Mouse (Mus musculus) skeletal muscle tissue, adult 2 months (tissue): ENCODE measurements around the gene Trim47.

Experiments
- DNase-seq: peaks from one replicate; pipeline ENCODE4 v3.0.0-alpha.2; 2012; ENCODE audit warnings: low read depth, low spot score

Trim47 gene

DNA sequence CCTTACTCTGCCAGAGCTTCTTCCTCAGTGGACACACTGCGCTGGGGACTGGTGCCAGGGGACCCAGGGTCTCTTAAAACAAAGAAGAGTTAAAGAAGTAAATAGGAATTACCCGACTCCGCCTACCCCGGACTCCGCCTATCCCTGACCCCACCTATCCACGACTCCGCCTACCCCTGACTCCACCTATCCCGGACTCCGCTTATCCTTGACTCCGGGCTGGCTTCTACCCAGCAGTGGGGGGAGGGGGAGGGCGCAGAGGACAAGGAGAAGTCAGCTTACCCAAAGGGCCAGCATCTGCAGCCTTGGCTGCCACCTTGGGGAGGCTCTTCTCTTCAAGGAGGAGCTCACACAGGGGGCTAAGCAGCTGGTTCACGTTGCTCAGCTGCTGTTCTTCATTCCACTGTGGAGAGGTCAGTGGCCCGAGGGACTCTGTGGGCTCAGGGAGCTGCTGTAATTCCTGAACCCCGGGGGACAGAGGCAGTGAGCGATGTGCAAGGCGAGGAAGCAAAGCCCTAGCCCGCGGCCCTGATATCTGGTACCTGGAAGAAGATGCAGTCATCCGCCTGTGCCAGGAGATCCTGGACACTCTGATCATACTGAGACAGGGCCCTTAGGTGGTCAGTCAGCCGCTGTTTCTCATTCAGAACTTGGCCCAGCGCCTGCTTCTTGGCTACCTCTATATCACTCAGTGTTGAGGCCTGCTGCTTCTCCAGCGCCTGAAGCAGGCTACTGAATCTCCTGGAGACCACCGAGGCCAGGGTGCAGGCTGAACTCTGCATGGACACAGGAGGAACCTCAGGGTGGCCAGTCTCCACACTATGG lies at the start of gene Trim47:
Gene Trim47 (minus strand): TSS at position 55 of the 825 bp plus-strand sequence.
- peak; percentile 68 for DNase-seq

DNA sequence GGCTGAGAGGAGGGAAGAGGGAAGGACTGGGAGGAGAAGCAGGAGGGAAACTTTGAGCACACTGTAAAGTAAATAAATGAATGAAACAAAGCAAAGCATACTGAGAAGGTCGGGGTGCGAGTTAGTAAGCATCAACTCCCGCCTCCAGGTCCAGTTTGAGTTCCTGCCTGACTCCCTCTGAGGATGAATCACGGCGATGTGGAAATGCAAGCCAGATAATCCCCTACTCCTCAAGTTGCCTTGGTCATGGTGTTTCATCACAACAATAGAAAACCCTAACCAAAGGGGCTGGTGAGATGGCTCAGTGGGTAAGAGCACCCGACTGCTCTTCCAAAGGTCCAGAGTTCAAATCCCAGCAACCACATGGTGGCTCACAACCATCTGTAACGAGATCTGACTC lies 49.0 kb upstream of the Trim47 start:
- no peak for DNase-seq

DNA sequence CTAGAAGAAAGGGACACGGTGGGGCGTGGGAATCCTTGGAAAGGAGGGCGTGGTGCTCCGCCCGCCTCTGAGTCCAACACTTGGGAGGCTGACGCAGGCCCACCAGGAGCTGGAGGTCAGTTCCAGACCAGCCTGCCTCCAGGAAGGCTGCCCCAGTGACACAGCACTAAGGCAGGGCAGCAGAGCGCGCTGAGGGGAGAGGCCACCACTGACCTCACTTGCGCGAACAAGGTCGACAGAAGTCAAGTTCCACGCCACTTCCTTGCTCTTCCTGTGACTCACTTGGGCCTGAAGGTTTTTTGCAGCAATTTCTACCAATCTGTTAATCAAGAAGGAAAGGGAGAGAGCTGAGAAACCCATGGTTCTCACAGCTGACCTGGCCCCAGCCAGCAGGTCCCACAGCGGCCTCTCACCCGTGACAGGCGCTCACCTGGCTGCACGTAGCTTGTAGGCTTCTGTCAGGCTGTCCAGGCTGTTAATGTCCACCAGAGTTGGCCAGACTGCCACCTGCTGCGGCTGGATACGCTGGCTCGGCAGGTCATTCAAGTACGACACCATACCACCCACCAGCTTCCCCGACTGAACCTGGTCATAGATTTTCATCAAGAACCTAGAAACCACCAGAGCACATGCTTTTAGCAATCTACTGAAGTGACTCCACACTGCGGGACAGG lies 47.9 kb upstream of the Trim47 start:
- no peak for DNase-seq

DNA sequence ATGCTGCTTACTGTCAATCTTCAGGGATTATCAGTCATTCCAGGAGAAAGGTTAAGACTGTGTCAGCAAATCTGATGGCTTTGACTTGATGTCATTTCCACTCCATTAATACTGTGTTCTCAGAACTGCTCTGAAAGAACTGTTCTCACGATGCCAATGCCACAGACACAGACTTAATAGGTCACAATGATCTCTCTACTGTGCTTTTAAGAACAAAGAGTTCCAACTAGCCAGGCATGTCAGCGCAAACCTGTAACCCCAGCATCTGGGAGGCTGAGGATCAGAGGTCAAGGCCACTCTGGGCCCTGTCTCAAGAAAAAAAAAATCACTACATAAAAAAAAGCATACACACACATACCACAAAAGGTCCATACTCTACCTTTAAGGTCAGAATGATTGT lies 44.9 kb upstream of the Trim47 start:
- DNase-seq: no peak

DNA sequence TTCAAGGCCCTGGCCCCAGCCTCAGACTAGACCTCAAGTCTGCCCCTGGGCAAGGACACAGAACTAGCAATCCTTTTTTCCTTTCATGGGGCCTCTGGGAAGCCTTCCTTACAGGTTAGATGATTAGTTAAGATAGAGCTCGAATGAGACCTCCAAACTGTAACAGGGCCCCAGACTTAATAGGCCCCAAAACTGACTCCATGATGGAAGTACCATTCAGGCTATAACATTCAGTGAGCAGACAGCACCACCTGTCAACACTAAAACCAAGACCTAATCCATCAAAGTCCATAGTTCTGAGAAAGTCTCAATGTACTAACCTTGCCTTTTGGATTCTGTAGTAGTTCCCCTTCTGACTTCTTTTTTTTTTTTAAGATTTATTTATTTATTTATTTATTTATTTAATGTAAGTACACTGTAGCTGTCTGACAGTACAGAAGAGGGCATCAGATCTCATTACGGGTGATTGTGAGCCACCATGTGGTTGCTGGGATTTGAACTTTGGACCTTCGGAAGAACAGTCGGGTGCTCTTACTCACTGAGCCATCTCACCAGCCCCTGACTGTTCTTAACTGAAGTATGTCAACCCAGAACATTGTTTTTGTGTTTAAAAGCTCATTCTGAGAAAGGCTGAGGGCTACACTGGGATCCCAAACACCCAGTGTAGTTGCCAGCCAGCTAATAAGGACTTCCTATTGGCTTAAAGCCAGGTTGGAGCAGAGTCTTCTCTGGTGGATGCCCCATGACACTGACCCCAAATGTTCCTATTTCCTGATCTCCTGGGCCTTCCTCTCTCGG lies 43.2 kb upstream of the Trim47 start:
- DNase-seq: no peak

DNA sequence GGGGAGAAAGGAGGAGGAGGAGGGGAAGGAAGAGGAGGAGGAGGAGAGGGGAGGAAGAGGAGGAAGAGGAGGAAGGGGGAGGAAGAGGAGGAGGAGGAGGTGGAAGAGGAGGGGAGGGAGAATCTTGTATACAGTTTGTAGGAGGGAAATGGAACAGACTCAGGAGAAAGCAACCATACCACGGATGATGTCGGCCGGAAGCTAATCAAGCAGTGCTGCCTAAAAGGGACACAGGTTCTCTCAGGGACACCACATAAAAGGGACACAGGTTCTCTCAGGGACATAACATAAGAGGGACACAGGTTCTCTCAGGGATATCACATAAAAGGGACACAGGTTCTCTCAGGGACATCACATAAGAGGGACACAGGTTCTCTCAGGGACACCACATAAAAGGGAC lies 42.2 kb upstream of the Trim47 start:
- no peak for DNase-seq

DNA sequence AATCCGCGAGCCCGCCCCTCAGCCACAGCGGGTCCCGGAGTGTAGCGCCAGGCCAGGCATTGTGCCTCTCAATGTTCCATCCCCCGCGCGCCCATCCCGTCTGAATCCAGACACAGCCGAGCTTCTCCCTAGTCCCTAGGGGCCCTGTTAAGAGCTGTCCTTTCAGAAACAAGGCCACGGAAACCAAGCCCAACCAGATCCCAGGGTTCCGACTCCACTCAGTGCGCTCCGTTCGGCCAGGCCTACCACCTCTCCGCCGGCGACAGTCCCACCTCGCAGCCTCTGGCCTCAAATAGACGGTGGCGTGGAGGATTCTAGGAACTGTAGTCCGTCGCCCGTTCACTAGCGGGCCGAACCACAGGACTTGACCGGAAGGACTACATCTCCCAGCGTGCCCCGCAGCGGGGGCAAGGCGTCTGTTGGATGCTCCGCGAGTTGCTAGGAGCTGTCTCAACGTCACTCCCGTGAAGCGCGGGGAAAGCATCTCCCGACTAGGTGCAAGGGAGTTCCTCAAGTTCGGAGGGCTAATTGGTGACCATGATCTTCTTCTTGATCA lies 41.0 kb upstream of the Trim47 start, which contains the start of gene Fbf1:
Gene Fbf1 (minus strand): TSS at position 283 of the 556 bp plus-strand sequence.
- DNase-seq: peak; percentile 90

DNA sequence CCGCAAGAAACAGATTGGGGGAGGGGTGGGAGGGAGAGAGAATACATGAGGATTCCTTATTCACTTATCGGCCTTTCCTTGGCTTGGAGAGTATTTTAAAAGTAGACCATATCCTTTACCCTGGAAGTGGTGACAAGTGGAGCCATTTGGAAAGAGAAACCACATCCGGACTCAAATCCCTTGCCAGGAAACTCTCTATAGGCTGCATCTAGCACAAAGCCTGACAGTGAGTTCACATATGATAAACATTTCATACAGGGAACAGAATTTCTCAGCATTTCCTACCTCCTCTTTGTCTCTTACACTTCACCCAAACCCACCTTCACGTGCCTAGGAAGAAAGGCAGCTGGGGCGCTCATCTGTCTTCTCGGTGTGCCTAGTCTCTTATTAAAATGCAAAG lies 40.2 kb upstream of the Trim47 start:
- DNase-seq: no peak

DNA sequence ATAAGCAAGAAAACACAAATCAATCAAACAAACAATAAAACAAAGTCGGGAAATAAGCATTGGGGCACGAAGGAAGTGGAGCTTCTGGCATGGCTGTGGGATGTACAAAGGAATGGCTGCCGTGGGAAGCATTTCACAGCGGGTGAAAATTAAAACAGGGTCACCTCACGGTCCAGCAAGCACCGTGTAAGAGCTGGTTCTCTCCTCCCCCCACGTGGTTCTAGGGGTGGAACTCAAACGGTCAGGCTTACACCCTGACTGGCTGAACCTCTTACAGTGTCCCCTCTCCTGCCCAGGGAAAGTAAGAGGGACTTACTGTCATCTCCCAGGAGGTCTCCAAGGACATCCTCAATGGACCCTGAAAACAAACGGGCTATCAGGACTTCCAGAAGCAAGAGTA lies 36.0 kb upstream of the Trim47 start:
- DNase-seq: no peak

DNA sequence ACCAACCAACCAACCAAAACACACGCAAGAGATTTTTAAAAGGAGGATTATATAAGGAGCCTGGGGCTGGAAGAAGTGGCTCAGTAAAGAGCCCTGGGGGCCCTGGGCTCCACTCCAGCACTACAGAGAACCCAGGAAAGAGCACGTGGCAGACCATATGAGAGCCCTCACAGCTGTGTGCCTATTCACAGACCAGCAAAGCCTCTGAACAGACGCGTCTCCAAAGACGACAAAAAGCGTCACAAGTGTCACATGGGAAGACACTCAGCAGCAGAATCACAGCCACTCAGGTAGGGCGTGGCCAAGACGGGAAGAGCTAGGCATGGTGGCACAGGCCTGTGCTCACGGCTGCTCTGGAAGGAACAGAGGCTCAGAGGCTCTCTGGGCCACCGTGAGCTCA lies 35.1 kb upstream of the Trim47 start:
- DNase-seq: no peak

DNA sequence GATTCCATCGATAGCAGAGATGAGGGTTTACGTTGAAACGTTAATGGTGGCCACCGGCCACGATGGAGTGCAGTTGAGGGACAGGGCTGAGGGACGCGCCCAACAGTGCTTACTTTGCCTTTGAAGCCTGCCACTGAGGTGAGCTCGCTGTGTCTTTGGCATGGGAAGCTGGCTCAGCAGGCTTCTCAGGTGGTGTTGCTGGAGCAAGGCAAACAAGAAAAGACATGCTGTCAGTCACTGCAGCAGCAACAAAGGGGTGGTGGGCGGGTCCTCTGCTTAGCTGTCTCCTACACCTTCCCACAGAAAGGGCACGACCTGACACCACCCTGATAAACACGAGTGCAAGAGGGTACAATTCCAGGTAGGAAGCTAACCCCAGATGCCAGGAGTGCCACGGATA lies 34.3 kb upstream of the Trim47 start:
- no peak for DNase-seq

DNA sequence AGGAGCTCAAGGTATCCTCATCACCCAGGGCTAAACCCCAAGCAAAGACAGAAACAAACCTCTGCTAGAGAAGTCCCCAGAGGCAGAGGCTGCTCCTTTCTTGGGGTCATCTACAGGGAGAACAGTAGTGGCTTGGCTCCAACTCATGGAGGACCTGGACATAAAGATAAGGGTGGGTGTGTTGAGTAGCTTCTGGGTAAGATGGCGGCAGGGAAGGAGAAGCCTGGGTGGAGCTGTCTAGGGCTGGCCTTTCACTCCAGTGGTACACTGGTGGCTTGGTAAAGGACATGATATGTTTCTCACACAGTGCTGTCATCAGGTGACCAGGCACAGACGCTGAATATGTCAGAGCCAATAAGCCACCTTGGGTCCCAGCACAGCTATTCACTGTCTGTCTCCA lies 23.9 kb upstream of the Trim47 start:
- DNase-seq: no peak

DNA sequence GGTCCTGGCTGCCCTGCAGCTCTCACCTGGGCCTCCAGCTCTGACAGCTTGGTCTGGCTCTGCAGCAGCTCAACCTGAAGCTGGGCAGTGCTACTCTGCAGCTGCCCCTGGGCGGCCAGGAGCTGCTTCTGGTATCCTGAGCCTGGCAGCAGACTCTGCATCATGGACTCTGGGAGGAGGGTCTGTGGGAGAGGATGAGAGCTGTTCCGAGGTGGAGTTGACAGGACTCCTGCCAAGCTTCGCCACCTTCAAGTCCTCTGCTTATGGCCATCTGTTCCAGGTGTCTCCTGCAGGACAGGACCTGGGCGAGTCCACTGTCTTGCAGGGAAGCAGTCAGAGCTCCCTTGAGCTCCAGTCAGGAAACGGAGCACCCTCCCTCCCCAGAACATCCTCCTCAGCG lies 22.3 kb upstream of the Trim47 start:
- DNase-seq: no peak

DNA sequence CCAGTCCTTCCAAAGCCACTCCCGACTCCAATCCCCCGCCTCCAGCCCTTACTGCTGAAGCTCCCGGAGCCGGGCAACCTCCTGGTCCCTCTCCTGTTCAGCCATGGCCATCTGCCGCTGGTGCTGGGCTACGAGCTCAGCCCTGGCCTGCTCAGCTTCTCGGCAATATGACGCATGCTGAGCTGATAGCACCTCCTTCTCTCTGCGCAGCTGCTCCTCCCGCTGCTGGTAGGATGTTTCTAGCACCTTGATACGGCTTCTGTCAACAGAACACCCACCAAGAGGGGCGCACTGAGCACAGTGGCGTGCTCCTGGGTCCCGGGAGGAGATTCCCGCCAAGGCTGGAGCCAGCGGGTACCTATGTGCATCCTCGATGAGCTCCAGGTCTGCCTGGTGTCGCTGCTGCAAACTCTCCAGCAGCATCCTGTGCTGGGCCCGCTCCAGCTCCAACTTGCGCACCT lies 21.8 kb upstream of the Trim47 start:
- no peak for DNase-seq

DNA sequence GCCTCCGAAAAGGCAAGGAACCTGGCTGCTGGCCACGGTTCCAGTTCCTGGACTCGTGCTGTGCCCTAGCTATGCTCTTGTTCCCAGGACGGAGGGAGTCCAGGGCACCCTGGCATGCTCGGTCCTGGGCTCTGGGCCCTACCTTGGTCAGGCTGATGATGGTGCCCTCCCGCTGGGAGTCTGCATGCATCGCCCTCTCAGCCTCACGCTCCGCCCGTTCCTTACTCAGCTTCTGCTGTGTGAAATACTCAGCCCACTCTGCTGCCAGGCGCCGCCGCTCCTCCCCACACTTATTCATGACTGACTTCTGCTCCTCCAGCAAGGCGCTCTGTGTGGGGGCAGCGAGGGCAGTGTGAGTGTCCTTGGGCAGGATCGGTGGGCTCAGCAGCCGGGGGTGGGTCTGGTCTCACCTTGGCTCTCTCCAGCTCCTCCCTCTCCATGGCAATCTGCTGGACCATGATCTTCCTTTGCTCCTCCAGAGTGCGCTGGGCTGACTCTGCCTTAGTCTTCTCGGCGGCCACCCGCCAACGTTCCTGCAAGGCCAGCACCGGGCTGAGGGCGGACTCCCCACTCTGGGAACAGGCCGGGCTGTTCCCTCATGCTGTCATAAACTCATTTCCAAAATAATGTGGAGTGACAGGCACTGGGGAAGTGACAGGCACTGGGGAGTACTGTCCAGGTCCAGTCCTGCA lies 19.4 kb upstream of the Trim47 start:
- no peak for DNase-seq

DNA sequence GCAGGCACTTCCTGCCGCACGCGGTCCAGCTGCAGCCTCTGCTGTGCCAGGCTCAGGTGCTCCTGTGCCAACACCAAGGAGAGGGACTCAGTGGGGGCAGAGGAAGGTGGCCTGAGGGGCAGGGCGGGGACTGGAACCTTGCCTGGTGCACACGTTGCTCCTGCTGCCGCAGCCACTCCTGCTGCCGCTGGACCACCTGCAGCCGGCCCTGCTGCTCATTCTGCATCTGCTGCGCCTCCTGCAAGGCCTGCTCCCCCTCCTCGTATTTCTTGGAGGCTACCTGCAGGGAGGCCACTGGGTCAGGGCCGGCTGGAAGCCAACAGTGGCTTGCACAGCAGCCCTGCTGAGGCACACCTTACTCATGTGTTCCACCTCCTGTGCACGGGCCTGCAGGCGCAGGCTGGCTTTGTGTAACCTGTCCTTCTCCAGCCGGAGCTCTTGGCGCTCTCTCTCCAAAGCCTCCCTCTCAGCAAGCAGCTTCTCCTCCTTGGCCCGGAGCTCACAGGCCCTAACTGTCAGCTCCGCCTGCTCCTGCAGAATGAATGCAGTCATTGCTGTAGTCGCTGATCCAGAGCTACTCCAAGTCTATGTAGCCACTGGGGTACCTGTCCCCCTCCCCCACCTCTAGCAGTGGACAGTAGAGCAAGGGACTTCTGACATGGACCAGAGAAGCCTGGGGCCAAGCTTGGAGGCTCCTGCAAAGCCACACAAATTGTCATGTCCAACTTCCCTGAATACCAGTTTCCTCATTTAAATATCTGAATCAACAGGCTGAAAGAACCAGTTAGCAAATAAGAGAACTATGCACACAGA lies 18.7 kb upstream of the Trim47 start:
- no peak for DNase-seq

DNA sequence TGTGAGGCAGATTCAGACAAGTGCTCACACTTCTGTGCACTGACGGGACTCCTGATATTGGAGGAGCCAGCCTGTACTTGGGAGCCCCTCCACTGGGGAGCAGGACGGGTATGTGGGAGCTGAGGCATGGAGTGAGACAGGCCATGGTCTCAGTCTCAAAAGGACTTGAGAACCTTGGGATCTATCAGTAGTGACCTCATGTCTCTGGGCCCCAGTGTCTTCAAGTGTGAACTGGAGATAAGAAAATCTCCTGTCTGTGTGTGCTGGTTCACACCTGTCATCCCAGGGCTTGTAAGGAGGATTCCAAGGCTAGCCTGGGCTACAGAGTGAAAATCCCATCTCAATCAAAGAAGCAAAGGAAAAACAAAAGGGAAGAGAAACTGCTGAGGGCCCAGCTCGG lies 16.5 kb upstream of the Trim47 start:
- DNase-seq: no peak

DNA sequence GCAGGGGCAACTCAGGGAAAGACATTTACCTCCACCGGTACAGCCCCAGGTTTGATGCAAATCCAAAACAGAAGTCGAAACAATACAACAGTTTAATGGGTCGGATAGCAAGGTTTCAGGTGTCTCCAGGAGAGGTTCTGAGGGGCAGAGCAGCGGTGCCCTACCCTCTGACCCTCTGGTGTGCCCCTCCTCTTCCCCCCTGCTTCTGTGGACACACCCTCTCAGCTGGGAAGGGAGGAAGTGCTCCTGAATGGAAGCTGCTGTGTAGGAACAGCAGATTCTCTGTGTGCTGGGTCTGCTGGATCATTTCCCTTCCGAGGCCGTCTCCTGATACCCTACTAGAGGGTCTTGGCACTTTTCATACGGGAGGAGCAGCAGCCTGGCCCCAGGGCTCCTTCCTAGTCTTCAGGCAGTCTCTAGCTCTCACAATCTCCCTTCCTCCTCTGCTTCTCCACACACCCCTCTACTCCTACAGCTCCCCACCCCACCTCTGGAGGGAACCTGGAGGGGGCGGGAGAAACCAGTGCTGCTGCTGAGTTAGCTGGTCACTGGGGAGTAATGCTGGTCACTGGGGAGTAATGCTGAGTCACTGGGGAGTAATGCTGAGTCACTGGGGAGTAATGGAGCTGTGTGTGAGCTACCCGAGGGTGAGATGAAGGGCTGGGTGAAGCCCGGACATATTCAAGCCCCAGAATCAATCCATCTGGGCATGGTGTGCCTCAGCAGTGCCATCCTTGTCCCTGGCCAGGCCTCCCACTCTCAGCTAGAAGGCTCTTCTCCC lies 15.4 kb upstream of the Trim47 start:
- DNase-seq: no peak

DNA sequence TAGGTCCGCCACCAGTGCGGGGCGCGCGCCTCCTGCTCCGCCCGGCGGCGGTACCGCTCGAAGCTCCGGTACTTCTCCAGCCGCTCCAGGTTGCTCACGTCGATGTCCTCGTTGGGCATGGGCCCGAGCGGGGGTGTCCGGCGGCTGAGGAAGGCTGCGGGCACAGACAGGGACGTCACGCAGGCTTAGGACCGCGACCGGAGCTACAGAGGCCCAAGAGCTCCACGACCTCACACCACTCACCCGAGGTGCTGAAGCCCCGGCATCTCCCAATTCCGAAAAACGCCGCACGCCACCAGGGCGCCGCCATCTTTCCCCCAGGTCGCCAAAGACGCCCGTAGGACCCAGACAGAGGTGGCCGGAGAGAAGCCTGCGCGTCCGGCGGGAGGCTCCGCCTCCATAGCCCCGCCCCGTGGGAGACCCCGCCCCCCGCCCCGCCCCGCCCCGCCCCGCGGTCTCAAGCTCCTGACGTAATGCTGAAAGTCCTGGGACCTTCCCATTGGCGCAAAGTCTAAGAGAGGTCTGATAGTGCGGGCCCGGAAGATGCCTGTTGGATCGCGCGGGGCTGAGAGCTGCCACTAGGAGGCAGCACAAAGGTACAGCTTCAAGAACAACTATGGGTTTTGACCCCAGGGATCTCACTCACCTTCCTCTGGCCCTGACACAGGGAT lies 11.6 kb upstream of the Trim47 start, which contains the start of gene Mrpl38:
Gene Mrpl38 (minus strand): TSS at position 401 of the 671 bp plus-strand sequence.
- DNase-seq: peak; percentile 95
